Mouse (Mus musculus): ENCODE results near the gene Hsf5. TPM values are rescaled to one million over a fixed set of nuclear protein-coding genes. Genes with fewer than 3 reads are reported as not detected.

Hsf5 gene
- total and polyA plus RNA-seq, 3 experiments: 0.05 to 0.45 TPM; not detected in 1

DNA sequence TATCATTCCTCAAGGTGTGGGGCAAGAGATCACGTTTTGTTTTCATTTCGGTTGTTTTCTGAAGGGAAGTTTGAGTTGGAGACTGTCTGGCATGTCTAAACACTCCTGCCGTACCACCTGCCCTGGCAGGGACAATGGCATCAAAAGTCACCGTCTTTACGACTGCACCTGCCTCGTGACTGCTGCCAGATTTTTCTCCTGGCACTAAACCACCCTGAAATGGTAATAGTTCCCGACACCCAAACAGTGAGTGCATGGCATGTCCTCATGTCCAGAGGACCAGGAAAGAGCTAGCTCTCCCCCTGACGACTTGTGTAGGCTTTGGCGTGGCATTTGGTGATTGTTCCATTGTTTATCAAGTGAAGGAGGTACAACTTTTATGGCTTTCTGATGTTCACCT, 63.8 kb downstream of the Hsf5 start:
- no peaks in the 10 kb centered on the region for H3K27me3 ChIP-seq (ENCODE audit: insufficient read depth, low read length)
- no peaks in the 10 kb centered on the region for H3K9me3 ChIP-seq (replicated peaks)
- H3K36me3 ChIP-seq (replicated peaks): peaks cover 62% of the 10 kb centered on the region
- ATAC-seq (ENCODE audit: extremely low read depth, insufficient number of reproducible peaks, low FRiP score, poor library complexity, severe bottlenecking): no peak
- no peak for DNase-seq (ENCODE audit: low spot score)
- no peak overlapping the region for H3K4me3 ChIP-seq (ENCODE audit: low read depth, low read length)
- TF ChIP-seq CTCF (IDR thresholded peaks at IDR 0.05; ENCODE audit: low read depth, low read length) (no peak), GATA2 (IDR thresholded peaks at IDR 0.05; ENCODE audit: borderline replicate concordance, low read depth, low read length) (no peak)
- H3K4me1 ChIP-seq (ENCODE audit: insufficient read depth, low read depth, low read length): peaks cover 33% of the 10 kb centered on the region; the same call in 1 of the 2 replicates

DNA sequence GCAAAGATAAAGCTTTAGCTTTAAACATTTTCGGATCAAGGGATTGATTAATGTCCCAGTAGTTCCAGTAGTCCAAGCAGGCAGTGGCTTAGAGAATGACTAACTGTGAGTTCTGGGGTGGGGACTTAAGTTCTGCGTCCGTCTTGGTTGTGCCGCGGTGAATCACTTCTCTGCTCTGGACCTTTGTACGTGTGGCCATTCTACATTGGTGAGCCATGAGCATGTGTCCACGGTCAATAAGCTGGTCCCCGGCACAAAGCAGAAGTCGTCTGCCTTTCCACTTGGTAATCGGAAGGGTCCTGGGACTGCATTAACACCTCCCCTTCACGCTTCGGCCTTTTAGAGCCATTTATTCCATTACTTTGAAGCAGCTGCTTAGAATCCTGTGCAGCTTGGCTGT, 65.1 kb downstream of the Hsf5 start:
- Histone ChIP-seq H3K4me1 (ENCODE audit: insufficient read depth, low read depth, low read length) (peaks cover 44% of the 10 kb centered on the region), H3K27me3 (ENCODE audit: insufficient read depth, low read length) (no peaks in the 10 kb centered on the region), H3K4me3 (ENCODE audit: low read depth, low read length) (no peak overlapping the region), H3K9me3 (replicated peaks) (no peaks in the 10 kb centered on the region), H3K36me3 (replicated peaks) (peaks cover 64% of the 10 kb centered on the region)
- TF ChIP-seq GATA1 (IDR thresholded peaks at IDR 0.05; ENCODE audit: borderline replicate concordance, low read length): no peak
- TF ChIP-seq GATA2 (IDR thresholded peaks at IDR 0.05; ENCODE audit: borderline replicate concordance, low read depth, low read length): no peak
- no peak for TF ChIP-seq TAL1 (conservative IDR thresholded peaks at IDR 0.05; ENCODE audit: low read depth, low read length)
- TF ChIP-seq POLR2AphosphoS5 (IDR thresholded peaks at IDR 0.05; ENCODE audit: insufficient replicate concordance, low read depth, low read length): no peak
- no peak for TF ChIP-seq CTCF (IDR thresholded peaks at IDR 0.05; ENCODE audit: low read depth, low read length)
- DNase-seq (ENCODE audit: low spot score) (no peak), ATAC-seq (ENCODE audit: extremely low read depth, insufficient number of reproducible peaks, low FRiP score, poor library complexity, severe bottlenecking) (no peak)

DNA sequence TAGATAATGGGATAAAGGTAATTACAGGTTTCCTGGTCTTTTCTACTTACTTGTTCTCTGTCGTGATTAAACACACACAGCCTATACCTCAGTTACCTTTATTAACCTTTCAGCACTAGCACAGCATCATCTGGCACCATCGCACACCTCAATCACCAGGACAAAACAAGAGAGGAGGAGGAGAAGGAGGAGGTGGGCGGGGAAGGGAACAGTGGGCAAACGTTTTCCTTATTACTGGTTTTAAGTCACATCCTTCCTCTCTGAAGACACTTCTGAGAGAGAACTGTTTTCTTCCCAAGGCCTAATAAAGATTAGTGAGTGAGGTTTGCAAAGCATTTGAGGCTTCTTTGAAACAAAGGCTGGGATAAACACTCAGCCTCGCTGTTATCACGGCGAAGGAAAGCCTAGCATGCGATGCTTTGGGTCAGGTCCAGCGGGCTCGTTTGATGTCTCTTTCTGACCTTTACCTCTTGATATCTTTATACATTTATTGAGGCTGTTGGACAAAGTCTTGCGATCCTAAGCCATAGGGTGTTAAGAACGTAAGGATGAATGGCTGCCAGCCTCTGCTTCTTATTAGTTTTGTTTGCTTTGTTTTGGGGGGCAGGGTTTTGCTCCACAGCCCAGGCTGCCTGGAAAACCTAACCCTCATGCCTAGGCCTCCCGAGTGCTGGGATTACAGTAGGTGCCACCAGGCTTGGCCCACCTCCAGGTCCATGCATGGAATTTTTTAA, 66.0 kb downstream of the Hsf5 start:
- Histone ChIP-seq H3K27me3 (ENCODE audit: insufficient read depth, low read length) (no peaks in the 10 kb centered on the region), H3K36me3 (replicated peaks) (peaks cover 63% of the 10 kb centered on the region), H3K4me1 (ENCODE audit: insufficient read depth, low read depth, low read length) (peaks cover 49% of the 10 kb centered on the region), H3K9me3 (replicated peaks) (no peaks in the 10 kb centered on the region), H3K4me3 (ENCODE audit: low read depth, low read length) (no peak overlapping the region)
- ATAC-seq (ENCODE audit: extremely low read depth, insufficient number of reproducible peaks, low FRiP score, poor library complexity, severe bottlenecking): no peak
- no peak for DNase-seq (ENCODE audit: low spot score)
- TF ChIP-seq GATA1 (IDR thresholded peaks at IDR 0.05; ENCODE audit: borderline replicate concordance, low read length): no peak
- no peak for TF ChIP-seq GATA2 (IDR thresholded peaks at IDR 0.05; ENCODE audit: borderline replicate concordance, low read depth, low read length)
- no peak for TF ChIP-seq CTCF (IDR thresholded peaks at IDR 0.05; ENCODE audit: low read depth, low read length)
- TF ChIP-seq TAL1 (conservative IDR thresholded peaks at IDR 0.05; ENCODE audit: low read depth, low read length): no peak
- TF ChIP-seq POLR2AphosphoS5 (IDR thresholded peaks at IDR 0.05; ENCODE audit: insufficient replicate concordance, low read depth, low read length): no peak

DNA sequence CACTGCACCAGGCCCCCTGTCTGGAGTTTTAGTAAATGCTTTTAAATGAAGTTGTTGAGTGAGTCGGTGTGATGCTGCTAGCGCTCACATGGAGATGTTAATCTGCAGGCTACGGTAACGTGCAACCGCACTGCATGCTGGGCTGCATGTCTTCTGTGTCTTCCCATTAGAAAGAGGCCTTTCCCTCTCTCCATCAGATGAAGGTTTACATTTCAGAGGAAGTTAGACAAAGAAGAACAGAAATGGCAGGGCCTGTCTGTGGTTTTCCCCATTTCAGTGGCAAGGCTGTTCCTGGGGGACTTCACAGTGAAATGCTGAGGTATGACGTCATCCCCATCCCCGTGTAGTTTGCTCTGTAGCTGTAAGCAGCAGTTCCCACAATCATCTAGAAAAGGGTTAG, 69.4 kb downstream of the Hsf5 start:
- Histone ChIP-seq H3K27me3 (ENCODE audit: insufficient read depth, low read length) (no peaks in the 10 kb centered on the region), H3K4me3 (ENCODE audit: low read depth, low read length) (no peak overlapping the region), H3K4me1 (ENCODE audit: insufficient read depth, low read depth, low read length) (peaks cover 76% of the 10 kb centered on the region), H3K36me3 (replicated peaks) (peaks cover 52% of the 10 kb centered on the region), H3K9me3 (replicated peaks) (no peaks in the 10 kb centered on the region)
- TF ChIP-seq GATA1 (IDR thresholded peaks at IDR 0.05; ENCODE audit: borderline replicate concordance, low read length) (no peak), TAL1 (conservative IDR thresholded peaks at IDR 0.05; ENCODE audit: low read depth, low read length) (no peak), CTCF (IDR thresholded peaks at IDR 0.05; ENCODE audit: low read depth, low read length) (no peak), POLR2AphosphoS5 (IDR thresholded peaks at IDR 0.05; ENCODE audit: insufficient replicate concordance, low read depth, low read length) (no peak), GATA2 (IDR thresholded peaks at IDR 0.05; ENCODE audit: borderline replicate concordance, low read depth, low read length) (no peak)
- DNase-seq (ENCODE audit: low spot score) (no peak), ATAC-seq (ENCODE audit: extremely low read depth, insufficient number of reproducible peaks, low FRiP score, poor library complexity, severe bottlenecking) (no peak)

DNA sequence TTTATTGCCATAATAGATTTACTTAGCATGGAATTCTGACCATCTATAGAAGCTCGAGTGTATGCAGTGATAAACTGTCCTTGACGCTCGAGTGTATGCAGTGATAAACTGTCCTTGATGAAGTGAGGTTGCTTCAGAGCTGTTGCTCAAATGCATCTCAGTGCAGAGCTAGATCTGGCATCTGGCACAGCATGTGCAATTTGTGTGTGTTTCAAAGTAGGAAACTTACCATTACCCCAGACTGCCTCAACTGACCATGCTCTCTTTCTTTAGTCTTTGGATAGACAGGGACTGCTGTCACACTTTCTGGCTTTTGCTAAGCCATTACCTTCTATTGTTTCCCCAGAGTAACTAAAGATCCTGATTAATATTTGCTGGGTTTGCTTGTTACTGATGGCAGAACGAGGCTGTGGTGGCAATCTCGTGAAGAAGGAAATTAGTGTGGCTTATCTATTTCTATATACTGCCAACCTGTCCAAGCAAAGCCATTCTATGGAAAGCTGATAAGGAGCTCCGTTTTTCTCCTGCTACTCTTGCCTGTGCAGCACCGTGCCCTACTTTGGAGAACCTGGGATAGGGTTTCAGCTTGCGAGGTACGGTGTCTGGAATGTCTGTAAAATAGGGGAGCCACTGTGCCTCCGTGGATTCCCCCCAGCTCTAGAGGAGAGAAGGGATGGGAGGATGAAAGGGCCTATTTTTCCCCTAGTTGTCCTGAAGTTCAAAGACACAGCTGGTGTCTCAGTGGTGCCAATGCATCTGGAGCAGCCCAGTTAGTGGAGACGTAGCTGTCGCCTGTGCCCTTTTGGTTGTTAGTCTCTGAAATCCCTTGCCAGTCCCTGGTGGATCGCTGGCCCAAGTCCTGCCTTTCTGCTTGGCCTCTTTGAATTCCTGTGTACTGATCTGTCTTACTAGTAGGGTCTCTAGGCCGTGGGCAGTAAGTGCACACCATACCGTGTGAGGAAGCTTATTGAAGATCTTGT, 70.6 kb downstream of the Hsf5 start:
- Histone ChIP-seq H3K4me1 (ENCODE audit: insufficient read depth, low read depth, low read length) (peaks cover 84% of the 10 kb centered on the region), H3K36me3 (replicated peaks) (peaks cover 52% of the 10 kb centered on the region), H3K27me3 (ENCODE audit: insufficient read depth, low read length) (no peaks in the 10 kb centered on the region), H3K9me3 (replicated peaks) (no peaks in the 10 kb centered on the region), H3K4me3 (ENCODE audit: low read depth, low read length) (no peak overlapping the region)
- no peak for TF ChIP-seq TAL1 (conservative IDR thresholded peaks at IDR 0.05; ENCODE audit: low read depth, low read length)
- TF ChIP-seq POLR2AphosphoS5 (IDR thresholded peaks at IDR 0.05; ENCODE audit: insufficient replicate concordance, low read depth, low read length): no peak
- TF ChIP-seq CTCF (IDR thresholded peaks at IDR 0.05; ENCODE audit: low read depth, low read length): no peak
- TF ChIP-seq GATA1 (IDR thresholded peaks at IDR 0.05; ENCODE audit: borderline replicate concordance, low read length): no peak
- no peak for TF ChIP-seq GATA2 (IDR thresholded peaks at IDR 0.05; ENCODE audit: borderline replicate concordance, low read depth, low read length)
- ATAC-seq (ENCODE audit: extremely low read depth, insufficient number of reproducible peaks, low FRiP score, poor library complexity, severe bottlenecking) (no peak), DNase-seq (ENCODE audit: low spot score) (no peak)
